Mouse (Mus musculus): ENCODE data around the gene Daxx. TPM values are rescaled to one million over a fixed set of nuclear protein-coding genes. Genes with fewer than 3 reads are reported as not detected.
A peak's percentile ranks its signal among the peaks of the same experiment; 100 is the strongest.
"Not testable (repeated sequence)": the region's sequence is repeated elsewhere in the genome, so short reads cannot be mapped to it uniquely, and the experiment has no call there.

The Daxx gene
- total RNA-seq, 1 experiment from 2014 or later, result 81.8 TPM

GRCm38 (mm10) chr17:33932448-33932847, 23.2 kb downstream of the Daxx start:
- ATAC-seq (ENCODE audit: extremely low read depth, insufficient number of reproducible peaks, low FRiP score, poor library complexity, severe bottlenecking), result no peak

- no peak for ATAC-seq (ENCODE audit: extremely low read depth, insufficient number of reproducible peaks, low FRiP score, poor library complexity, severe bottlenecking)
Observed at GRCm38 (mm10) chr17:33932970-33933369, 23.8 kb downstream of the Daxx start.

- no peak for ATAC-seq (ENCODE audit: extremely low read depth, insufficient number of reproducible peaks, low FRiP score, poor library complexity, severe bottlenecking)
Observed at GRCm38 (mm10) chr17:33935422-33936055, 26.3 kb downstream of the Daxx start.

GRCm38 (mm10) chr17:33936993-33937392, 27.8 kb downstream of the Daxx start:
- ATAC-seq (ENCODE audit: extremely low read depth, insufficient number of reproducible peaks, low FRiP score, poor library complexity, severe bottlenecking), result no peak

GRCm38 (mm10) chr17:33938783-33939182, 29.6 kb downstream of the Daxx start:
- no peak for ATAC-seq (ENCODE audit: extremely low read depth, insufficient number of reproducible peaks, low FRiP score, poor library complexity, severe bottlenecking)

GRCm38 (mm10) chr17:33940206-33940805, 31.1 kb downstream of the Daxx start, which contains the start of the genes Pfdn6 and Wdr46:
TSS of gene Pfdn6 (minus strand) at chr17:33940343.
TSS of gene Wdr46 (plus strand) at chr17:33940660.
- peak; percentile 81 for ATAC-seq (ENCODE audit: extremely low read depth, insufficient number of reproducible peaks, low FRiP score, poor library complexity, severe bottlenecking)

- no peak for ATAC-seq (ENCODE audit: extremely low read depth, insufficient number of reproducible peaks, low FRiP score, poor library complexity, severe bottlenecking)
Observed at GRCm38 (mm10) chr17:33940981-33941380, 31.8 kb downstream of the Daxx start.

- no peak for ATAC-seq (ENCODE audit: extremely low read depth, insufficient number of reproducible peaks, low FRiP score, poor library complexity, severe bottlenecking)
Observed at GRCm38 (mm10) chr17:33941381-33941780, 32.2 kb downstream of the Daxx start.

- ATAC-seq (ENCODE audit: extremely low read depth, insufficient number of reproducible peaks, low FRiP score, poor library complexity, severe bottlenecking), result no peak
Observed at GRCm38 (mm10) chr17:33943454-33943853, 34.2 kb downstream of the Daxx start.

- ATAC-seq (ENCODE audit: extremely low read depth, insufficient number of reproducible peaks, low FRiP score, poor library complexity, severe bottlenecking), result no peak
Observed at GRCm38 (mm10) chr17:33947430-33948089, 38.3 kb downstream of the Daxx start.

- ATAC-seq (ENCODE audit: extremely low read depth, insufficient number of reproducible peaks, low FRiP score, poor library complexity, severe bottlenecking), result no peak
Observed at GRCm38 (mm10) chr17:33948090-33948904, 39.1 kb downstream of the Daxx start.

GRCm38 (mm10) chr17:33948905-33949537, 39.8 kb downstream of the Daxx start:
- no peak for ATAC-seq (ENCODE audit: extremely low read depth, insufficient number of reproducible peaks, low FRiP score, poor library complexity, severe bottlenecking)

GRCm38 (mm10) chr17:33950131-33950625, 41.0 kb downstream of the Daxx start:
- ATAC-seq (ENCODE audit: extremely low read depth, insufficient number of reproducible peaks, low FRiP score, poor library complexity, severe bottlenecking), result no peak

- peak; percentile 27; the same call in 1 of the 2 replicates for ATAC-seq (ENCODE audit: extremely low read depth, insufficient number of reproducible peaks, low FRiP score, poor library complexity, severe bottlenecking)
Observed at GRCm38 (mm10) chr17:33951021-33951946, 42.1 kb downstream of the Daxx start, which contains the start of gene B3galt4. TSS of gene B3galt4 (minus strand) at chr17:33951488.

GRCm38 (mm10) chr17:33952015-33952414, 42.8 kb downstream of the Daxx start:
- not testable (repeated sequence) for ATAC-seq (ENCODE audit: extremely low read depth, insufficient number of reproducible peaks, low FRiP score, poor library complexity, severe bottlenecking)

- ATAC-seq (ENCODE audit: extremely low read depth, insufficient number of reproducible peaks, low FRiP score, poor library complexity, severe bottlenecking), result no peak
Observed at GRCm38 (mm10) chr17:33952879-33953278, 43.7 kb downstream of the Daxx start.

- no peak for ATAC-seq (ENCODE audit: extremely low read depth, insufficient number of reproducible peaks, low FRiP score, poor library complexity, severe bottlenecking)
Observed at GRCm38 (mm10) chr17:33953310-33953709, 44.1 kb downstream of the Daxx start.

Data from neutrophil, adult 5-6 weeks (primary cell).